Mouse (Mus musculus) kidney, adult 2 months (tissue): ENCODE measurements around the gene Rab6b.

Experiments used
- CTCF ChIP-seq: fragments of 200-500 bp; conservative IDR thresholded peaks from 2 replicates; pipeline ENCODE4 v1.5.1; 2011; ENCODE audit warnings: low read depth, mild to moderate bottlenecking, control low read depth, low read length, moderate library complexity, mixed read lengths; ENCODE audit not compliant: insufficient read depth, insufficient read length
- POLR2A ChIP-seq: fragments of 200-500 bp; IDR thresholded peaks from one replicate; pipeline ENCODE4 v1.6.1; 2011; ENCODE audit warnings: low read depth, low read length, control low read depth

DNA sequence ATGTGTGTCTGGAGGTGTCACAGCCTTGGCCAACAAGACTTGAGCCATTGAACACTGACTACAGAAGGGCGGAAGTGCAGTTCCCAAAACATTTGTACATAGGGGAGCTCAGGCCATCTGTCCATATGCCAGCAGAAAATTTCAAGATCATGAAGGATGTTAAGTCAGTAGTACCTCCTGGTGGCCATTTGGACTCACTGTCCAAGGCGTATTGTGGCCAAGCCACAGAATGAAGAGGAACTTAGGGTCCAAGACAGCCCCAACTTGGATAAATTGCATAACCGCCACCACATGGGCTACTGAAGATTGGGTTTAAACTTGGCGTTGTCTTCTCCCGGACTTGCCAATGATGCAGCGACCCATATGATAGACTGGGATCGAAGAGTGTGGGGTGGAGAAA lies 64.1 kb downstream of the Rab6b start:
- TF ChIP-seq CTCF (no peak), POLR2A (no peak)
